Mouse (Mus musculus): Measurements from ENCODE around the gene Ccl8. TPM values are rescaled to one million over a fixed set of nuclear protein-coding genes. Genes with fewer than 3 reads are reported as not detected.

Gene Ccl8
- not detected in 2 replicates for polyA plus RNA-seq (2016; fragmentation: Nextera tagmentation; extraction: Ambion mirVana)

- H3K27ac ChIP-seq, result no peak within 1 kb of the TSS
- H3K27me3 ChIP-seq (ENCODE audit: poor library complexity, severe bottlenecking), result no peaks in the 10 kb centered on the region
- H3K4me1 ChIP-seq, result no peaks in the 10 kb centered on the region
- 88% methylated on average over 3 of the region's 3 CpGs for WGBS
- no peak within 1 kb of the TSS for H3K4me3 ChIP-seq
- no peak for DNase-seq (ENCODE audit: extremely low spot score, low spot score)
- no peaks in the 10 kb centered on the region for H3K36me3 ChIP-seq (replicated peaks)
- H3K9me3 ChIP-seq, result no peaks in the 10 kb centered on the region
Observed at GRCm38 (mm10) chr11:82114885-82115284, at the start of gene Ccl8. TSS of gene Ccl8 (plus strand) at chr11:82115185.

DNA sequence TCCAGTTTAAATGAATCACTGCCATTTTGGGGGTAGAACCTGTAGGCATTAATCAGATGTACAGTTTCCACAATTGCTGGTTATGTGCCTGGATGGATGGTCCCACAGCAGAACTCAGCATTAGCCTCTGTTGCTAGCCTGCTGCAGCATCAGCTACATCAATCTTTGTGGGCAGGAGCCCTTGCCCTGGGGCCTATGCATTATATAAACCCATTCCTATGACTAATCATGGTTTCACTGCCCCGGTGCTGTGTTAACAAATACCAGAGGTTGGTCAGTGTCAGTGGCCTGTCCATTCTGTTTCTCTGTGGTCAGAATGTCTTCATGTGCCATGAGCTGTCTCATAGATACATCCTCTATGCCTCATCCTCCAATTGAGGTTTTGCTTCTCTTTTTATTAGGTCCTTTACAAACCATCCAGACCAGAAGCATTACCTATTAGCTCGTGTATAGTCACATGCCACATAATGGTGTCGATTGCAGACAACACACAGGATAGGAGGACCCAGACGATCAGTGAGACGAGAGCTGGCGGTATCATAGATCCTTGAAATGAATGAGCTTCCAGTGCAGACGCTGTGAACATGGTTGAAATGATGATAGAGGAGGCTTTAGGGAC, 47.9 kb upstream of the Ccl8 start:
- DNase-seq (ENCODE audit: extremely low spot score, low spot score), result no peak
- WGBS, result 90% methylated on average over 7 of the region's 7 CpGs
- Histone ChIP-seq H3K9me3 (no peaks in the 10 kb centered on the region), H3K4me3 (no peak overlapping the region), H3K27ac (no peak overlapping the region), H3K4me1 (no peaks in the 10 kb centered on the region), H3K36me3 (replicated peaks) (no peaks in the 10 kb centered on the region), H3K27me3 (ENCODE audit: poor library complexity, severe bottlenecking) (no peaks in the 10 kb centered on the region)

GRCm38 (mm10) chr11:82071076-82071475, 43.9 kb upstream of the Ccl8 start:
- H3K27ac ChIP-seq, result no peak overlapping the region
- no peak for DNase-seq (ENCODE audit: extremely low spot score, low spot score)
- 74% methylated on average over 3 of the region's 3 CpGs for WGBS

DNA sequence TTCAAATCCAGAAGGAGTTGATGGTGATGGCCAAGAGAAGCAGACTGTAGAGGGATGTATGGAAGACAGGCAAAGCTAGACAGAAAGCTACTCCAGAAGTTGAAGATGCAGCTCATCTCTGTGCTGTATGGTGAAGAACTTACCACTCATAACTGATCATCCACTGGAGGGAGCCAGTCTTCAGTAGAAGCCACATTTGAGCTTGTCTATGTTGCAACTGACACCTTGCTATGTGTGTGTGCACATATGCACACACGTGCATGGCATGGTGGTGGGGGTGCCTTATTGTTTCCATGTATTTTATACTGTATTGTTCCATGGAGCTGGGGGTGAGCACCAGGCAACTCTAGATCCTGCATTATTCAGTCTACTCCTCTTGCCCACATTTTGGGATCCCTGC, 42.6 kb upstream of the Ccl8 start:
- no peak overlapping the region for H3K4me3 ChIP-seq
- no peaks in the 10 kb centered on the region for H3K36me3 ChIP-seq (replicated peaks)
- H3K4me1 ChIP-seq, result no peaks in the 10 kb centered on the region
- no peaks in the 10 kb centered on the region; the same call in 1 of the 2 replicates for H3K9me3 ChIP-seq
- DNase-seq (ENCODE audit: extremely low spot score, low spot score), result no peak
- H3K27me3 ChIP-seq (ENCODE audit: poor library complexity, severe bottlenecking), result no peaks in the 10 kb centered on the region
- WGBS, result 89% methylated on average over 1 of the region's 1 CpGs
- H3K27ac ChIP-seq, result no peak overlapping the region

More at GRCm38 (mm10) chr11:82071076-82071475, 43.9 kb upstream of the Ccl8 start:
- no peaks in the 10 kb centered on the region for H3K27me3 ChIP-seq (ENCODE audit: poor library complexity, severe bottlenecking)
- no peaks in the 10 kb centered on the region for H3K4me1 ChIP-seq
- no peaks in the 10 kb centered on the region; the same call in 1 of the 2 replicates for H3K9me3 ChIP-seq
- H3K4me3 ChIP-seq, result no peak overlapping the region
- no peaks in the 10 kb centered on the region for H3K36me3 ChIP-seq (replicated peaks)

DNA sequence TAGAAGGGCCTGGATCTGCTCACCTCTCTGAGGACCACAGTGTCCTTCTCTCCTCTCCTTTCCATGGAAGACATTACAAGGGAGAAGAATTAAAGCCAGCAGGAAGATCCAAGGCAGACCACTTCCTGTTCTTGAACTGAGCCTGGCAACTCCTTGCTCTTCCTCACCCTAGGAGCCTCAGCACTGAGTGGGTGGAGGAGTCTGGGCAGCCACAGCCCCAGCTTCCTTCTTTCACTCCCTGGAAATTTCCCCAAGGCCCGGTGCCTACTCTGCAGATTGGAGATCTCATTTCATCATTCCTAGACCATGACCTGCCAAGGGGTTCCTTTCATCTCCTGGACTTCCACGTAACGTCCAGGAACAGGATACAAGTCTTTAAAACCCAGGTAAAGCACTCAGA, 42.0 kb upstream of the Ccl8 start:
- Histone ChIP-seq H3K36me3 (replicated peaks) (no peaks in the 10 kb centered on the region), H3K4me3 (no peak overlapping the region), H3K4me1 (no peaks in the 10 kb centered on the region), H3K27ac (no peak overlapping the region), H3K9me3 (no peaks in the 10 kb centered on the region; the same call in 1 of the 2 replicates), H3K27me3 (ENCODE audit: poor library complexity, severe bottlenecking) (no peaks in the 10 kb centered on the region)
- WGBS, result 89% methylated on average over 3 of the region's 3 CpGs
- no peak for DNase-seq (ENCODE audit: extremely low spot score, low spot score)

DNA sequence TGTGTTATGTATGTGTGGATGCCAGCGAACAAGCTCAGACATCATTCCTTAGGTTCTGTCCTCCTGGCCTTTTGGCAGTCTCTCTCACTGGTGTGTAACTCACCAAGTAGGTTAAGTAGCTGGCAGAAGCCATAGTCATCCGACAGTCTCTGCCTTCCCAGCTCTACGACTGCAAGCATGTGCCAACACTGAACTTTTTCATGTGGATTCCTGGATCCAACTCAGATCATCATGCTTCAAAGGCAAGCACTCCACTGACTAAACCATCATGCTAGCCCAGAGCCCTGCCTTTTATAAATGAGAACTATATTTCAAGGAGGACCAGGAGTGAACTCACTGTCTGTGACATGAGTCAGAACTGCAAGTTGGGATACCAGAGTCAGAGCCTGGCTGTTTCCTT, 41.3 kb upstream of the Ccl8 start:
- H3K4me1 ChIP-seq, result no peaks in the 10 kb centered on the region
- no peaks in the 10 kb centered on the region for H3K36me3 ChIP-seq (replicated peaks)
- DNase-seq (ENCODE audit: extremely low spot score, low spot score), result no peak
- H3K9me3 ChIP-seq, result no peaks in the 10 kb centered on the region; the same call in 1 of the 2 replicates
- no peak overlapping the region for H3K4me3 ChIP-seq
- WGBS, result 91% methylated on average over 3 of the region's 3 CpGs
- H3K27me3 ChIP-seq (ENCODE audit: poor library complexity, severe bottlenecking), result no peaks in the 10 kb centered on the region
- no peak overlapping the region for H3K27ac ChIP-seq

DNA sequence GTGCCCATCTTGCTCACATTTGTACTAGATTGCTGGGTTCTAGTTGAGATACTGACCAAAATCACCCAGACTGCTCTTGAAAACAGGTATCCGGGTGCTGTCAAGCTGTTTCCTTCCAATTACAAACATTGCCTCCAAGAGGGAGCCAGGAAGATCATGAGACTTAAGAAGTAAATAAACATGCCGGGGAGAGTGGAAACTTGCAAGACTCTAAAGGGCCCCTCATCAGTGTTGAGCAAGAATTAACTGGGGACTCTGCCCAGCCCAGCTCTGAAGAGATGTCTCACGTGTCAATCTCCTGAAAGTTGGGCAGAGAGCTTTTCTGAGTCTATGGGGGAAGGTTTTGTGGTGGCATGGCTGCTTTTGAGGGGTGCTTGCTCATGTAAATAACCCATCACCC, 38.0 kb upstream of the Ccl8 start:
- 76% methylated on average over 3 of the region's 3 CpGs for WGBS

DNA sequence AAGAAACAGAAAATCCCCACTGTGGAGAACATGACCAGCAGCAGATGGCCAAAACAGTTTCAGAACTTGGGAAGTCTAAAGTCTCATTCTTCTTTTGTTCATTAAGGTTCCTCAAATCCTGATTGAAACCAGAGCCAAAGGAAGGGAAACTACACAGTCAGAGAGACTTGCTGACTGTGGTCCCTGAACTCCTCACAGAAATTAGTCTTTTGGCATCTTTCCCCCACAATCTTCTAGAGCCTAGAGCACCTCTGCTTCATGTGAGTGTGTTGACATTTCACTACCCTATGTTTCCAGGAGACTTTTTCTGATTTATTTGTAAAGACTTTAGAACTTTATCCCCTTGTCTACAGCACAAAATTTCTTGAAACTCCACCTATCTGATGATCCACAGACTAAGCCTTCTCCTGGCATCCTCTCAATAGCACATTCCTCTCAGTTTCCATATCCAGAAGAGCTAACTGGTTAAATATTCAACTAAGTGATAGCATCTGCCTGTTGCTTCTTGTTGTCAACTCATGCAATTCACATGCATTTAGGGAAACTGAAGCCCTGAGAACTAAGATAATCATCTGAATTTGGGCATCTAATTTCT, 36.8 kb upstream of the Ccl8 start:
- no peaks in the 10 kb centered on the region; the same call in 1 of the 2 replicates for H3K9me3 ChIP-seq
- no peak for DNase-seq (ENCODE audit: extremely low spot score, low spot score)

More for the DNA sequence above, 38.0 kb upstream of the Ccl8 start:
- Histone ChIP-seq H3K9me3 (no peaks in the 10 kb centered on the region; the same call in 1 of the 2 replicates), H3K4me3 (no peak overlapping the region), H3K27ac (no peak overlapping the region), H3K27me3 (ENCODE audit: poor library complexity, severe bottlenecking) (no peaks in the 10 kb centered on the region), H3K4me1 (no peaks in the 10 kb centered on the region), H3K36me3 (replicated peaks) (no peaks in the 10 kb centered on the region)
- no peak for DNase-seq (ENCODE audit: extremely low spot score, low spot score)

DNA sequence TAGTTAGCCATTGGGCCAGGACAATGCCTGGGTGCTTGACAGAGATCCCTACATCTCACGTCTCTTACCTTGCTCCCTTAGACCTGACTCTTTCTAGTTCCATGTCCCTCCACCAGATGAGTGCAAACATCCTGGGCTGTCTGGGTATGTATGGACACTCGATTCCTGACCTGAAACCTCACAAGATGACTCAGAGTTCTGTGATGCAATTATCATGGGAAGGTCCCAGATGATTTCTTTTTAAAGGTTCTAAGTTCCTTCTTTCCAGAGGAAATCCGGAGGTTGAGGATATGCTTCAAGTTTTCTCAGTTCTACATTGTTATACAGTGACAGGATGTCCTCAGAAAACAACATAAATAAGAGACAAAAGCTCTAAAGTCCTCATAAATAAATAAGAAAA, 34.1 kb upstream of the Ccl8 start:
- DNase-seq (ENCODE audit: extremely low spot score, low spot score), result no peak
- H3K36me3 ChIP-seq (replicated peaks), result no peaks in the 10 kb centered on the region
- 80% methylated on average over 3 of the region's 3 CpGs for WGBS

More for the DNA sequence above, 36.8 kb upstream of the Ccl8 start:
- Histone ChIP-seq H3K4me1 (no peaks in the 10 kb centered on the region), H3K27ac (no peak overlapping the region), H3K27me3 (ENCODE audit: poor library complexity, severe bottlenecking) (no peaks in the 10 kb centered on the region), H3K36me3 (replicated peaks) (no peaks in the 10 kb centered on the region), H3K4me3 (no peak overlapping the region)

GRCm38 (mm10) chr11:82084360-82084759, 30.6 kb upstream of the Ccl8 start:
- WGBS, result 93% methylated on average over 3 of the region's 3 CpGs
- H3K36me3 ChIP-seq (replicated peaks), result no peaks in the 10 kb centered on the region
- no peak overlapping the region for H3K27ac ChIP-seq
- no peaks in the 10 kb centered on the region for H3K9me3 ChIP-seq
- 0 out of 2 replicates have a peak, but pooled peaks cover 3% of the 10 kb centered on the region for H3K4me1 ChIP-seq
- no peak overlapping the region for H3K4me3 ChIP-seq
- DNase-seq (ENCODE audit: extremely low spot score, low spot score), result no peak
- no peaks in the 10 kb centered on the region for H3K27me3 ChIP-seq (ENCODE audit: poor library complexity, severe bottlenecking)

More for the DNA sequence above, 34.1 kb upstream of the Ccl8 start:
- Histone ChIP-seq H3K9me3 (no peaks in the 10 kb centered on the region; the same call in 1 of the 2 replicates), H3K4me3 (no peak overlapping the region), H3K27me3 (ENCODE audit: poor library complexity, severe bottlenecking) (no peaks in the 10 kb centered on the region), H3K27ac (no peak overlapping the region), H3K4me1 (no peaks in the 10 kb centered on the region)

- no peaks in the 10 kb centered on the region for H3K9me3 ChIP-seq
- H3K27me3 ChIP-seq (ENCODE audit: poor library complexity, severe bottlenecking), result no peaks in the 10 kb centered on the region
- H3K36me3 ChIP-seq (replicated peaks), result no peaks in the 10 kb centered on the region
- H3K27ac ChIP-seq, result no peak overlapping the region
- no peaks in the 10 kb centered on the region for H3K4me1 ChIP-seq
- no peak for DNase-seq (ENCODE audit: extremely low spot score, low spot score)
- 89% methylated on average over 10 of the region's 10 CpGs for WGBS
- no peak overlapping the region for H3K4me3 ChIP-seq
Observed at GRCm38 (mm10) chr11:82099511-82100323, 15.3 kb upstream of the Ccl8 start.

- Histone ChIP-seq H3K27me3 (ENCODE audit: poor library complexity, severe bottlenecking) (no peaks in the 10 kb centered on the region), H3K4me3 (no peak overlapping the region), H3K27ac (no peak overlapping the region), H3K4me1 (no peaks in the 10 kb centered on the region), H3K9me3 (no peaks in the 10 kb centered on the region), H3K36me3 (replicated peaks) (no peaks in the 10 kb centered on the region)
- DNase-seq (ENCODE audit: extremely low spot score, low spot score), result no peak
- WGBS, result 85% methylated on average over 4 of the region's 4 CpGs
Observed at GRCm38 (mm10) chr11:82101087-82101486, 13.9 kb upstream of the Ccl8 start.

DNA sequence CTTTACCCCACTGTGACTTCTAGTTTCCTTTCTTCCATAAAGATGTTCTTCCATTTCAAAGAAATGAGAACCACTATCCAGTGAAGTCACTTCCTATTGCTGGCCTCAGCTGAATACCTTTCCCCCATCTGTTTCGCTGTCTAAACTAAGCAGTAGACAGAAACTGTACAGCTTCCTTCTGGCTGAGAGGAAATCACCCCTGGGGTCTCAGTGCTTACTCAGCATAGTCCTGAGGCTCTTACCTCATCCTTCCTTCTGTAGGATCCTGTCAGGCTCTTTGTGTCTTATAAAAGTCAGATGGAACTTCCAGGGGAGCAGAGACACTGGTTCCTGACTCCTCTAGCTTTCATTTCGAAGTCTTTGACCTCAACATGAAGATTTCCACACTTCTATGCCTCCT, 13.5 kb upstream of the Ccl8 start, which contains the start of gene Ccl12:
TSS of gene Ccl12 (plus strand) at position 317 of the 400 bp plus-strand sequence.
- no peak for DNase-seq (ENCODE audit: extremely low spot score, low spot score)
- 83% methylated on average over 2 of the region's 2 CpGs for WGBS
- Histone ChIP-seq H3K4me3 (no peak within 1 kb of the TSS), H3K36me3 (replicated peaks) (no peaks in the 10 kb centered on the region), H3K27me3 (ENCODE audit: poor library complexity, severe bottlenecking) (no peaks in the 10 kb centered on the region), H3K27ac (no peak within 1 kb of the TSS), H3K4me1 (no peaks in the 10 kb centered on the region), H3K9me3 (no peaks in the 10 kb centered on the region)

All from forebrain, embryonic 10.5 days (tissue).